Mouse (Mus musculus) heart, adult 9 months (tissue): ENCODE results near the gene Mymk.

ENCODE experiments used
- DNase-seq, 2 experiments: peaks; one replicate each; pipeline ENCODE4 v3.0.0; 2022; ENCODE audit warnings: low spot score in 2 of 2

The Mymk gene

DNA sequence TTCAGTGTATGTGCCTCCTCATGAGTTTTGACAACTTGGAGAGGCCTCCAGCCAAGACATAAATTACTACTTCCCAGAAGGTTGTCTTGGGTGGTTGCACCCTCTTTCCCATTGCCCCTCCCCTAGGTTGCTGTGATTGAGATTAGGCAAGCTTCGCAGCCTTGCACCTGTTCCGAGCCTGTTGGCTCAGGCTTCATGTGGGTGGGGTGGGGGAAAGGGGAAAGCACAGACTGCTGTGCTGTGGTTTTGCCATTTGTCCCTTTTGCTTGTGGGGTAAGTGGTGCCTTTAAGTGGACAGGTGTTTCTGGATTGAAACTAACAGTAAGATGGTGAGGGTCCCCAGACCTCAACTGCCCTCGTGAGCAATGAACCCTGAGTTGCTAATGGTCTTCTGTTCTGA is 36.0 kb downstream of the Mymk start:
- no peak for DNase-seq

DNA sequence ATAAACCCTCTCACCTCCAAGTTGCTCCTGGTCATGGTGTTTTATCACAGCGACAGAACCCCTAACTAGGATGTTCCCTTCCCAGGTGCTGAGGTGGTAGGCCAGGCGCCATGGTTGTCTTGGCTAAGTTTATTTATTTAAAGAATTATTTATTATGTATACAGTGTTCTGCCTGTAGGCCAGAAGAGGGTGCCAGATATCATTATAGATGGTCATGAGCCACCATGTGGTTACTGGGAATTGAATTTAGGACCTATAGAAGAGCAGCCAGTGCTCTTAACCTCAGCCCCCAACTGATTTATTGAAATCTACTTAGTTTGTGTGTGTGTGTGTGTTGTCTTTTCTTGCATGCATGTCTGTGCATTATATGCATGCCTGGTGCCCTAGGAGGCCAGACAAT is 39.6 kb downstream of the Mymk start:
- DNase-seq, result no peak

DNA sequence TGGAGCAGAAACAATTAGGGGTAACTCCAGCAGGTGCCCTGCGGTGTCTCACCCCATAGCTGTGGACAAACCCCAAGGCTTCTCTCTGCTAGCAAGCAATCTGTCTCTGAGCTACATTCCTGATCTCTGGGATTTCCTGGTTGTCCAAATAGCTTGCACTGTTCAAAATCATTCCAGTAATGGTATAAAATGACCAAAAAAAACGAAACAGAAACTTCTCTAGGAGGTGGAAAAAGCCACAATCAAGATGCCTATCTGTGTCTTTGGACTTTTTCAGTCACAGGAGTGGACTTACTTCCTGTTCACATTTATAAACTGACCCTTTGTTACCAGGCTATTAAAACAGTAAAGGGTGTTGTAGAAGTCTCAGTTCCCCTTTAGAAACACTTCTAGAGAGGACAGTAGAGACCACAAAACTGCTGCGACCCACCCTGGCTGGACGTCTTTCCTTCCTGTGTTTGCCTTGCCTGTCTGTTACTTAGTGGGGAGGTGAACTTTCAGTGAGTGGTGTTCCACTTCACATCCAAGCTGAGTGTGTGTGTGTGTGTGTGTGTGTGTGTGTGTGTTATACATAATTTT is 43.5 kb downstream of the Mymk start:
- no peak for DNase-seq

DNA sequence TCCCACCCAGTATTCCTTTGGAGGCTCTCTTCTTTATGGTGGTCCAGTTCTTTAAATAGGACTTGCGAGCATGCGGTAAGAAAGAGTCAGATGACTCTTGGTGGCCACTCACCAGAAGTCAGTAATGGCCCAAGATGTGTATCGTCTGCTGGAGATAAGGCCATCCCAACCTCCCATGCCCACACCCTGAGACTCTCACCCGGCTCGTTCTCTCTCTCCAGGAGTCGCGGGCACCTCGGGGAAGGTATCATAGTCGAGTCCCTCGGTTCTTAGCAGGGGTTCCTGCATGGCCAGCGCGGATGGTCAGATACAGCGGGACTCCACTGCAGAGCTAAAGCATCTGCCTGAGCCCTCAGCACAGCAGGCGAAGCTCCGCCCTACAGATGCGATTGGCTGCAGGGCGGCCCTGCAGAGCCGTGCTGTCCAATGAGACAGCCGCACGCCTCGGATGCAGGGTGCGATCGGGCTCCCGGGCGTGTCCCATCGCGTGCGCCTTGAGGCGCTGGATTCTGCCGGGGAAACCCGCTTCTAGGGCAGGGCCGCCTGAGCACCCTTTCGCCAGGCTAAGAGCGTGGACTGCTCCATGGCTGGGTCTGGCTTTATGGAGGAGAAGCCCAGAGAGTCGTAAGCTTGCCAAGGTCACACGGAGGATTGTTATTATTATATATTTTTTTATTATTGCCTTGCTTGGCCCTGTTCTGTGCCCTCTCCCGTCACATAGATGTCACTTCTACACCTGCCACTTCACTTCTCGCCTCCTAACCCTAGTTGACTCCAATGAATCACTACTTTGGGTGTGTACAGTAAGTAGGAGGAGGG is 44.2 kb downstream of the Mymk start, which contains the start of gene Slc2a6:
TSS of gene Slc2a6 (minus strand) at position 381 of the 819 bp plus-strand sequence.
- peak; percentile 81 to 84 for DNase-seq

- DNase-seq, result no peak
Observed at GRCm38 (mm10) chr2:27026857-27027617, 44.9 kb downstream of the Mymk start.

GRCm38 (mm10) chr2:27026332-27026731 is 45.6 kb downstream of the Mymk start:
- DNase-seq, result no peak

DNA sequence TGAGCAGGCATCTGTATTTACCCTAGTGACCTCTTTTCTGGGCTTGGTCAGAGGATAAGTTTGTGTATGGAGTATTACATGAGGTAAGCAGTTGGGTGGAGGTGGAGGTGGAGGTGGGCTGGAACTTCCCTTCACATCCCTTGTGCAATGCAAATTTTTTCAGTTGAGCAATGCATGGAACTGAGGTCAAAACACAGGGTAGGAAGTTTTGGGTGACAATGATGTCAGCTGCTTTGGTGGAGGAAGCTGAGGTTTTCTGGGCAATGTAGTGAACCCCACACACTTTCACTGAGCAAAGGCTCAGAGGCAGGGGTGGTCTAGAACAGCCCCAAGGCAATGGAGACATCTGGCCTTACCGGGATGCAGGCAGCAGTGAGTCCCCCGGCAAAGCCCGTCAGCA is 46.4 kb downstream of the Mymk start:
- DNase-seq, result no peak

GRCm38 (mm10) chr2:27024136-27024535 is 47.8 kb downstream of the Mymk start:
- DNase-seq, result no peak

DNA sequence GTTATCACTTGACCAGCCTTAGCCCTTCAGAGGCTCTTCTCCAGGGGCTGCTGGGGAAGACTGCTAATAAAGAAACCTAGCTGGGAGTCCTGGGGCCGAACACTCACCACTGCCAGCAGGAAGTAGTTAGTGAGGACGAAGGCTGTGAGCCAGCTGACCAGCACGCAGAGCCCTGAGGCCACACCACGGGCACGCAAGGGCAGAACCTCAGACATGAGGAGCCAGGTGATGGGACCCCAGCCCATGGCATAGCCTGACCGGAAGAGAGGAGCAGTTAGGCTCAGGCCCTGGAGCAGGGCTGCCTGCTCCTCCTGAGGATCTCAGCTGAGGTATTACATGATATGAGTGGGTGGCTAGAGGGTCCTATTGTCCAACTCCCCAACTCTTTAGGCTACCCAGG is 49.4 kb downstream of the Mymk start:
- no peak for DNase-seq

DNA sequence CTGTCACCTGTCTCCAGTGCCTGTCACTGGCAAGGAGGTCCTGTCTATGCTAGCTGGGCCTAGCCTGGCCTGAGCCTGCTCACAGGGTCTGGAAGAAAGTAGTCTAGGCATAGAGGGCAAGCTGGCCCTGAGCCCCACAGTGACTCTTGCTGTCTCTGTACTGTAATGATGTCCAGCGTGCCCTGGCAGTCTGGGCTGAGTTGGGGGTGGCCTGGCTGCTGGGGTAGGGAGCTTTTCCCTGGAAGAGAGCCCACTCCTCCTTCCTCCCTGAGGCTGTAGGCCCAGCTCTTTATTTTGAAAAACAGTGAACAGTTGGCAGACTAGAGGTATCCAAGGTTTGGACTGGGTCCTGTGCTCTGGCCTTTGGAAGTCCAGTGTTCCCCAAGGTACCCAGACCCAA is 50.9 kb downstream of the Mymk start:
- DNase-seq, result no peak

GRCm38 (mm10) chr2:27019530-27019929 is 52.4 kb downstream of the Mymk start:
- no peak for DNase-seq

DNA sequence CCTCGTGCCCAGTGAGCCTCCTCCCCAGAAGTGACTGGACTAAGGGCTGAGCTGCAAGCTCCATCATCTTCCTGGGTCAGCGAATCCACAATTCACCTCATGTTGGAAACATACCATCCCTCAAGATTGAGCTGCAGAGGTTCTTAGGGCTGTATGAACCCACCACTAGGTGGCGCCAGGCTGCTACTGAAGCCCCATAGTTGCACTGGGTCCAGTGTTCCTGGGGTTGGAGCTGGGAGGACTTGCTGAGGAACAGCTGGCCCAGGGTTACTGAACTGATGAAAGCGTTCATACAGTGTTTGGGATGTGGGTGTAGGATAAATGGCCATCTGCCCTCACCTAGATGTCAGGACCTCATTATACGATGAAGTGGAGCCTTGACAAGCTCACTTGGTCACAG is 54.2 kb downstream of the Mymk start:
- peak in 1 of 2 experiments; percentile 67 for DNase-seq
